Mouse (Mus musculus) midbrain, embryonic 16.5 days (tissue): Measurements from ENCODE around the gene Phf21a. TPM values are rescaled to one million over a fixed set of nuclear protein-coding genes. Genes with fewer than 3 reads are reported as not detected.
"Not testable (repeated sequence)": the region's sequence is repeated elsewhere in the genome, so short reads cannot be mapped to it uniquely, and the experiment has no call there.

Source experiments
- ATAC-seq: fragments of 200-750 bp; cut with Nextera tagmentation; 2 replicates; pipeline ENCODE4 v1.8.0; 2017; ENCODE audit warnings: moderate TSS enrichment
- H3K27ac ChIP-seq: fragments of 300-500 bp; sonication (generic); 2 replicates; pipeline ENCODE4 v1.5.1; 2014; ENCODE audit warnings: mild to moderate bottlenecking, low read length, mixed read lengths
- H3K27me3 ChIP-seq: fragments of 300-500 bp; sonication (generic); 2 replicates; pipeline ENCODE4 v1.6.1; 2014; ENCODE audit warnings: low read depth, low read length, mixed read lengths; ENCODE audit not compliant: control insufficient read depth, insufficient read depth
- H3K36me3 ChIP-seq: fragments of 300-500 bp; sonication (generic); 2 replicates; pipeline ENCODE4 v1.6.1; 2014; ENCODE audit warnings: mild to moderate bottlenecking, low read length, moderate library complexity, mixed read lengths; ENCODE audit not compliant: control insufficient read depth, insufficient read depth
- H3K4me1 ChIP-seq: fragments of 300-500 bp; sonication (generic); 2 replicates; pipeline ENCODE4 v1.6.1; 2014; ENCODE audit warnings: mild to moderate bottlenecking, low read length, mixed read lengths; ENCODE audit not compliant: control insufficient read depth, insufficient read depth
- H3K4me2 ChIP-seq: fragments of 300-500 bp; sonication (generic); 2 replicates; pipeline ENCODE4 v1.6.1; 2014; ENCODE audit warnings: mild to moderate bottlenecking, low read length, mixed read lengths
- H3K4me3 ChIP-seq: fragments of 300-500 bp; sonication (generic); 2 replicates; pipeline ENCODE4 v1.5.1; 2014; ENCODE audit warnings: low read depth, mild to moderate bottlenecking, low read length, moderate library complexity, mixed read lengths
- H3K9ac ChIP-seq: fragments of 300-500 bp; sonication (generic); 2 replicates; pipeline ENCODE4 v1.6.1; 2014; ENCODE audit warnings: low read depth, low read length, mixed read lengths
- H3K9me3 ChIP-seq: fragments of 300-500 bp; sonication (generic); replicated peaks from 2 replicates; pipeline ENCODE4 v1.6.1; 2014; ENCODE audit warnings: mild to moderate bottlenecking, low read length, mixed read lengths; ENCODE audit not compliant: control insufficient read depth, poor library complexity, severe bottlenecking
- WGBS: fragments of 180-500 bp; shearing (Covaris S2); extraction: QIAGEN DNeasy Blood & Tissue Kit; methylation state at CpG from one replicate; pipeline ENCODE4 v1.1.7; 2014; 5-methylcytosine and 5-hydroxymethylcytosine counted together
- polyA plus RNA-seq: library from polyadenylated mRNA; unstranded; fragments of >200 nt; fragmentation: Nextera tagmentation; extraction: Ambion mirVana; gene quantifications from 2 replicates; pipeline ENCODE4 v1.2.1, GENCODE M21; 2015

Phf21a gene
- polyA plus RNA-seq, 1 experiment from 2014 or later: 33.6 TPM

DNA sequence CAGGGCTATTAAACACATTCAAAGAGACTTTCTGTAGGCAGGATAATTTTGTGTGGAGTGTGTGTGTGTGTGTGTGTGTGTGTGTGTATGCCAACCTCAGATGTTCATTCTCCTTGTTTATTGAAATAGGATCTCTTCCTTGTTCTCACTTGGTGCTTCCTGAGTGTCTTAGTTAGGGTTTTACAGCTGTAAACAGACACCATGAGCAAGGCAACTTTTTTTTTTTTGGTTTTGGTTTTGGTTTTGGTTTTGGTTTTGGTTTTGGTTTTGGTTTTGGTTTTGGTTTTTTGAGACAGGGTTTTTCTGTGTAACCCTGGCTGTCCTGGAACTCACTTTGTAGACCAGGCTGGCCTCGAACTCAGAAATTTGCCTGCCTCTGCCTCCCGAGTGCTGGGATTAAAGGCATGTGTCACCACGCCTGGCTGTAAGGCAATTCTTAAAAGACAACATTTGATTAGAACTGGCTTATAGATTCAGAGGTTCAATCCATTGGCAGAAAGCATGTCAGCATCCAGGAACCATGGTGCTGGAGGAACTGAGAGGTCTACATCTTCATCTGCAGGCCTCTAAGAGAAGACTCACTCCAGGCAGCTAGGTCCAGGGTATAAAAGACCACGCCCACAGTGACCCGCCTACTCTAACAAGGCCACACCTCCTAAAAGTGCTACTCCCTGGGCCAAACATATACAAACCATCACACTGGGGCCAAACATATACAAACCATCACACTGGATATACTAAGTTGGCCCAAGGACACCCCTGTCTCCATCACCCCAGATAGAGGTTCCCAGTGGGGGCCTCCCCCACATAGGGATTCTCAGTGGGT is 55.2 kb downstream of the Phf21a start:
- WGBS: 86% methylated on average over 5 of the region's 5 CpGs
- H3K36me3 ChIP-seq: not testable (repeated sequence)

DNA sequence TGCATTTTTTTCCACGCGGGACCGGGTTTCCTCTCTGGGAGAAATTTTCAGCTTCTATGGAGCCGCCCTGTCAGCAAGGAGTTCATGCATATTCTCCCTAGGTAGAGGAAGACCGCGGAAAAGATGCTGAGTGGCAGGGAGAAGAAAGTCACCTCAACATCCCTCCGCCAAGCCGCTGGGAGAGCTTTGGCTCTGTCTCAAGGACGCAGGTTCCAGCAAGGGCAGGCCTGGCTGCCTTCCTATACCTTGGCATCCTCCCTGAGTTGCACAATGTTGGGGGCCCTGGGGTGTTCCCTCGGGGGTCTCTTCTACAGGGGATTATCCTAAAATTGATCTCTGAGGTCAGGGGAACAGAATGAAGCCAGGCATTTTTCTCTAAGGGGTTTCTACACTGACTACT is 71.4 kb downstream of the Phf21a start:
- Histone ChIP-seq H3K9me3 (no peaks in the 10 kb centered on the region), H3K4me1 (no peaks in the 10 kb centered on the region), H3K36me3 (no peaks in the 10 kb centered on the region), H3K4me3 (no peak overlapping the region), H3K9ac (no peak overlapping the region), H3K4me2 (no peak overlapping the region), H3K27me3 (no peaks in the 10 kb centered on the region), H3K27ac (no peak overlapping the region)
- 59% methylated on average over 10 of the region's 10 CpGs for WGBS
- no peak for ATAC-seq

More for the DNA sequence above, 55.2 kb downstream of the Phf21a start:
- not testable (repeated sequence) for H3K27ac ChIP-seq, H3K9ac ChIP-seq, H3K27me3 ChIP-seq, H3K9me3 ChIP-seq, H3K4me2 ChIP-seq, H3K4me1 ChIP-seq, ATAC-seq, H3K4me3 ChIP-seq

DNA sequence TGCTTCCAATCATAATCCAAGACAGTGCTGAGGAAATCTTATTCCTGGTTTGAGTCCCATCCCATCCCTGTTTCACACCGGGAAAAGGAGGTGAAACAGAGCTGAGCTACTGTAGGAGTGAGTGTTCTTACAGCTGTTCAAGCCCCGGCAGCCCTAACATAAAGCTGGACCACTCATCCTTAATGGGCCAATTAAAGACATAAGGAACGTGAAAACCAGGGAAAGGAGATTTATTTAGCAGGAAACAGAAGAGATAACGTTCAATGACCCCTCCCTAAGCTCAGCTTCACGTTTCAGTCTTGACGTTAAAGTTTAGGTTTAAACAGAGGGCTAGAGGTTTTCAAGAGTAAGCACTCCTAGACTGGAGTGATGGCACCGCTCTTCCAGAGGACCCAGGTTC is 74.0 kb downstream of the Phf21a start:
- Histone ChIP-seq H3K27me3 (no peaks in the 10 kb centered on the region), H3K9ac (no peak overlapping the region), H3K4me1 (no peaks in the 10 kb centered on the region), H3K4me3 (no peak overlapping the region), H3K27ac (no peak overlapping the region), H3K36me3 (no peaks in the 10 kb centered on the region), H3K9me3 (no peaks in the 10 kb centered on the region), H3K4me2 (no peak overlapping the region)
- ATAC-seq: no peak
- 77% methylated on average over 7 of the region's 7 CpGs for WGBS

DNA sequence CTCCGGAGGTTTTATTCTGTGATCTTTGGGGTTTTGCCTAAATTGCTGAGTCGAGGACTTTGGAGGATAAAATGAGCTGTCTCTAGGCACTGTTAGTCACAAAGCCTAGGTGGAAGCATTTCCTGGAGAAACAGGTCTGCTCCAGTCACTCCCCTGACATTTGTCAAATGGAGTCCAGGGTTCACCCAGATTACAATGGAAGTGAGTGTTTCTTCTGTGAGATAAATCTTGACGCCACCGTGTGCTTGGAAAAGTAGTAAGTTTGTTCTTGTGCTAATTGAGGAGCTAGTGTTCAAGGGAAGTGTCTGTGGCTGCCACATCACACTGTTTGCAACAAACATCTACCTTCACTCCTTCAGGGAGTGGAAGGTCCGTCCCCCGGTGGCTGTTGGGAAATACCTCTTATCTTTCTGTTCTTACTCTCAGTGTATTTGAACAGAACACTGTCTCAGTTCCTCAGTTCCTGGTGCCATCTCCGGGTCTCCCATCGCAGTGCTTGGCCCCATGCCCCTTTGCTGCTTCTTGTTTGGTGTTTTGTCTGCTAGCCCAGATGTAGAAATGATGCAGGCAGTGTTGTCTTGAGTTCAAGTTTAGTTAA is 78.2 kb downstream of the Phf21a start:
- Histone ChIP-seq H3K27ac (no peak overlapping the region), H3K9me3 (no peaks in the 10 kb centered on the region), H3K9ac (no peak overlapping the region), H3K36me3 (no peaks in the 10 kb centered on the region), H3K27me3 (no peaks in the 10 kb centered on the region), H3K4me3 (no peak overlapping the region), H3K4me1 (no peaks in the 10 kb centered on the region), H3K4me2 (no peak overlapping the region)
- no peak for ATAC-seq
- 79% methylated on average over 8 of the region's 8 CpGs for WGBS

DNA sequence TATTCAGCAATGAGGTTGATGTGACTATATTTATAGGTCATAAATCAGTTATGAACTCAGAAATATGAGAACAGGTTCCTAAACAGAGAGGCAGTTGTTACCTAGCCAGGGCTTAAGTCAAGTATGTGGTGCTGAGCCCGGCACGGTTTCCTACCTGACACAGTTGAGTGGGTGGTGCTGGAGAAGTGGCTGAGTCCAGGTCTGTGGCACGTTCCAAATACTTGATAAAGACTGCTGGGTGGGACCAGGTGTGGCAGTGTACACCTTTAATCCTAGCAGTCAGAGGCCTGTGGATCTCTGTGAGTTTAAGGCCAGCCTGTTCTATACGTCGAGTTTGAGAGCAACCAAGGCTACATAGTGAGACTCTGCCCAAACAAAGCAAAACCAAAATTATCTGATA is 79.4 kb downstream of the Phf21a start:
- WGBS: 89% methylated on average over 5 of the region's 5 CpGs
- Histone ChIP-seq H3K9ac (no peak overlapping the region), H3K9me3 (no peaks in the 10 kb centered on the region), H3K27ac (no peak overlapping the region), H3K4me2 (no peak overlapping the region), H3K27me3 (no peaks in the 10 kb centered on the region), H3K4me3 (no peak overlapping the region), H3K4me1 (no peaks in the 10 kb centered on the region), H3K36me3 (no peaks in the 10 kb centered on the region)
- ATAC-seq: no peak

DNA sequence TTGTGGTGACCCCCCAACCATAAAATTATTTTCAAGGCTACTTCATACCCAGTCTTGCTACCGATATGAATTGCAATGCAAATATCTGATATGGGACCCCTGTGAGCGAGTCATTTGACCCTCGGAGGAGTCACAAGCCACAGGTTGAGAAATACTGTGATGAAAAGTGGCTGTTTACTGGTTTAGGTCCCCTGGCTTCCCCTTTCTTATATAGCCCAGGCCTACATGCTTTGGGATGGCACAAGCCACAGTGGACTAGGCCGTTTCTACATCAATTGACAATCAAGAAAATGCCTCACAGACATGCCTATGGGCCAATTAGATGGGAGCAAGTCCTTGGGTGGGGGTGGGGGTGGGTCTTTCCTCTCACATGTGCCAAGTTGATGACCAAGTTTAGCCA is 80.3 kb downstream of the Phf21a start:
- Histone ChIP-seq H3K4me1 (no peaks in the 10 kb centered on the region), H3K27ac (no peak overlapping the region), H3K9ac (no peak overlapping the region), H3K9me3 (no peaks in the 10 kb centered on the region), H3K27me3 (no peaks in the 10 kb centered on the region), H3K4me3 (no peak overlapping the region), H3K4me2 (no peak overlapping the region), H3K36me3 (no peaks in the 10 kb centered on the region)
- ATAC-seq: no peak
- 94% methylated on average over 4 of the region's 4 CpGs for WGBS

DNA sequence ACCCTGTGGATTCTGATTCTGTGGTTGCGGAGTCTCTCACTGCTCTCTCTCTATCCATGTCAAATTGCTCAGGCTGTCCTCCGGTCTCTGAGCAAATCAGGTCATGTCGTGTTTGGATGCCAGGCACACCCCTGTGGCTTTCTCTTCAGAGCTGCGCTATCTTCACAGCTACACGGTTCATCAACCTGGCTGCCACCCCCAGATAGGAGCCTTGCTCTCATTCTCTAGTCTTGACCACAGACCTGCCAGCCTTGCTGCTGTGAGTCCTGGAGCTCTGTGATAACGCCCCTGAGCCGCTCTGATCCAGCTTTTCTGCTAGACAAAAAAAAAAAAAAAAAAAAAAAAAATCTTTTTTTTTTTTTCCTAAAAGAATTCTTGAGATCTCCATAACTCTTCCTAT is 81.3 kb downstream of the Phf21a start:
- ATAC-seq: no peak
- 30% methylated on average over 7 of the region's 7 CpGs for WGBS
- H3K27ac ChIP-seq: no peak overlapping the region
- H3K27me3 ChIP-seq: no peaks in the 10 kb centered on the region
- H3K4me3 ChIP-seq: no peak overlapping the region
- H3K4me1 ChIP-seq: no peaks in the 10 kb centered on the region
- no peak overlapping the region for H3K9ac ChIP-seq
- no peaks in the 10 kb centered on the region for H3K9me3 ChIP-seq
- H3K4me2 ChIP-seq: no peak overlapping the region
- H3K36me3 ChIP-seq: no peaks in the 10 kb centered on the region

DNA sequence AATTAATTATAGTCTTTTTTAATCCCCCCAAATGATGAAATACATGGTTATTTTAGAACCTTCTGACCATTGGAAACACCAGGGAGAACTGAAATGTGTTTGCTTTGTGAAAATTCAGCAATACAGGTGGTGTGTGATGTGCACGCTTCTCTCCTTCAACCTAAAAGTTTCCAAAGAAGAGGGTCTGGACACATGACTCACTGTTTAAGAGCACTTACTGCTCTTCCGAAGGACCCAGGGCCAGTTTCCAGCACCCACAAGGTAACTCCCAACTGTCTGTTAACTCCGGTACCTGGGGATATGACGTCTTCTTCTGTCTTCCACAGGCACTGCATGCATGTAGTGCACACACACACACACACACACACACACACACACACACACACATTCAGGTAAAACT is 82.1 kb downstream of the Phf21a start:
- no peak overlapping the region for H3K4me2 ChIP-seq
- no peaks in the 10 kb centered on the region for H3K27me3 ChIP-seq
- no peaks in the 10 kb centered on the region for H3K4me1 ChIP-seq
- no peak for ATAC-seq
- 94% methylated on average over 4 of the region's 4 CpGs for WGBS
- no peaks in the 10 kb centered on the region for H3K9me3 ChIP-seq
- no peak overlapping the region for H3K4me3 ChIP-seq
- H3K27ac ChIP-seq: no peak overlapping the region
- no peak overlapping the region for H3K9ac ChIP-seq
- no peaks in the 10 kb centered on the region for H3K36me3 ChIP-seq

DNA sequence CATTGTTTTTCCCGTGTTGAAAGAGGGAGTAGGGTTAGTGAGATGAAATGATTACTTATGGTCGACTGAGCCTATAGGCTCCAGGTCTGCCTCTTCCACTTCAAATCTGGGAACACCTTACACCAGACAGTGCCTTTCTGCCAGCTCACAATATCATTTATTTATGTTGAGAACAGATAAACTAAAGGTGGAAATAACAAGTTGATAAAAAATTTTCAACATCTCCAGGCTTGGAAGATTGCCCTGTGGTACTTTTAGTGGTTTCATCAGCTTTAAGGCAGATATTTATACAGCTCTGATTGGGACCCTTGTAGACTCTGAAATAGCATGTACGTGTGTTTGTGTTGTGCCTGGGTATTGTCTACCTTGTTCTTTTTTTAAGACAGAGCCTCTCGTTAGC is 83.4 kb downstream of the Phf21a start:
- WGBS: 49% methylated on average over 4 of the region's 4 CpGs
- Histone ChIP-seq H3K36me3 (no peaks in the 10 kb centered on the region), H3K4me1 (no peaks in the 10 kb centered on the region), H3K9me3 (no peaks in the 10 kb centered on the region), H3K4me2 (no peak overlapping the region), H3K27ac (no peak overlapping the region), H3K4me3 (no peak overlapping the region), H3K9ac (no peak overlapping the region), H3K27me3 (no peaks in the 10 kb centered on the region)
- ATAC-seq: no peak
